Mouse (Mus musculus) midbrain, postnatal 0 days (tissue): ENCODE data around the gene Nol10. TPM values are rescaled to one million over a fixed set of nuclear protein-coding genes. Genes with fewer than 3 reads are reported as not detected.
"Not testable (repeated sequence)": the region's sequence is repeated elsewhere in the genome, so short reads cannot be mapped to it uniquely, and the experiment has no call there.

Experiments used
- ATAC-seq: fragments of 200-750 bp; cut with Nextera tagmentation; 2 replicates; pipeline ENCODE4 v1.8.0; 2017; ENCODE audit warnings: moderate number of reproducible peaks, mild to moderate bottlenecking, moderate TSS enrichment, moderate library complexity; ENCODE audit not compliant: low FRiP score
- DNase-seq: peaks from one replicate; pipeline ENCODE4 v3.0.0-alpha.2; 2015; ENCODE audit warnings: low spot score
- H3K27ac ChIP-seq: fragments of 300-500 bp; sonication (generic); 2 replicates; pipeline ENCODE4 v1.5.1; 2014; ENCODE audit warnings: low read depth, mild to moderate bottlenecking, low read length, mixed read lengths
- H3K27me3 ChIP-seq: fragments of 300-500 bp; sonication (generic); 2 replicates; pipeline ENCODE4 v1.6.1; 2014; ENCODE audit warnings: low read length, control low read depth, mixed read lengths; ENCODE audit not compliant: insufficient read depth
- H3K36me3 ChIP-seq: fragments of 300-500 bp; sonication (generic); 2 replicates; pipeline ENCODE4 v1.6.1; 2014; ENCODE audit warnings: low read length, control low read depth, mixed read lengths; ENCODE audit not compliant: insufficient read depth
- H3K4me1 ChIP-seq: fragments of 300-500 bp; sonication (generic); 2 replicates; pipeline ENCODE4 v1.6.1; 2014; ENCODE audit warnings: mild to moderate bottlenecking, control low read depth, antibody characterized with exemption, low read length, mixed read lengths; ENCODE audit not compliant: insufficient read depth
- H3K4me2 ChIP-seq: fragments of 300-500 bp; sonication (generic); 2 replicates; pipeline ENCODE4 v1.6.1; 2014; ENCODE audit warnings: low read depth, mild to moderate bottlenecking, low read length, mixed read lengths; ENCODE audit not compliant: poor library complexity, severe bottlenecking
- H3K4me3 ChIP-seq: fragments of 300-500 bp; sonication (generic); 2 replicates; pipeline ENCODE4 v1.5.1; 2014; ENCODE audit warnings: low read depth, mild to moderate bottlenecking, low read length, moderate library complexity
- H3K9ac ChIP-seq: fragments of 300-500 bp; sonication (generic); replicated peaks from 2 replicates; pipeline ENCODE4 v1.6.1; 2014; ENCODE audit warnings: mild to moderate bottlenecking, low read length, moderate library complexity, mixed read lengths; ENCODE audit not compliant: poor library complexity, severe bottlenecking
- H3K9me3 ChIP-seq: fragments of 300-500 bp; sonication (generic); 2 replicates; pipeline ENCODE4 v1.6.1; 2016; ENCODE audit warnings: low read length, control low read depth
- CTCF ChIP-seq: IDR thresholded peaks from 2 replicates; pipeline ENCODE4 v1.5.1; 2016; ENCODE audit warnings: antibody characterized with exemption, mild to moderate bottlenecking
- WGBS: fragments of 180-500 bp; shearing (Covaris S2); extraction: QIAGEN DNeasy Blood & Tissue Kit; methylation state at CpG from one replicate; pipeline ENCODE4 v1.1.7; 2014; 5-methylcytosine and 5-hydroxymethylcytosine counted together
- polyA plus RNA-seq: library from polyadenylated mRNA; unstranded; fragments of >200 nt; fragmentation: Nextera tagmentation; extraction: Ambion mirVana; gene quantifications from 2 replicates; pipeline ENCODE4 v1.2.1, GENCODE M21; 2015
- total RNA-seq: library from RNA; depleted of rRNA; stranded (reverse); fragments of >200 nt; gene quantifications from 2 replicates; pipeline ENCODE4 v1.2.3, GENCODE M21; 2014

Nol10 gene
- total and polyA plus RNA-seq, 2 experiments from 2014 or later = 6.5 to 11.8 TPM

- no peak for DNase-seq
- no peaks in the 10 kb centered on the region for H3K36me3 ChIP-seq
- no peak overlapping the region for H3K4me2 ChIP-seq
- no peak overlapping the region for H3K9ac ChIP-seq
- no peaks in the 10 kb centered on the region for H3K4me1 ChIP-seq
- H3K9me3 ChIP-seq = no peaks in the 10 kb centered on the region
- no peak overlapping the region for H3K27ac ChIP-seq
- no peaks in the 10 kb centered on the region for H3K27me3 ChIP-seq
- WGBS = 85% methylated on average over 4 of the region's 4 CpGs
- no peak for ATAC-seq
- H3K4me3 ChIP-seq = no peak overlapping the region
- TF ChIP-seq CTCF = no peak
Observed at GRCm38 (mm10) chr12:17449661-17450091, 101.4 kb downstream of the Nol10 start.

DNA sequence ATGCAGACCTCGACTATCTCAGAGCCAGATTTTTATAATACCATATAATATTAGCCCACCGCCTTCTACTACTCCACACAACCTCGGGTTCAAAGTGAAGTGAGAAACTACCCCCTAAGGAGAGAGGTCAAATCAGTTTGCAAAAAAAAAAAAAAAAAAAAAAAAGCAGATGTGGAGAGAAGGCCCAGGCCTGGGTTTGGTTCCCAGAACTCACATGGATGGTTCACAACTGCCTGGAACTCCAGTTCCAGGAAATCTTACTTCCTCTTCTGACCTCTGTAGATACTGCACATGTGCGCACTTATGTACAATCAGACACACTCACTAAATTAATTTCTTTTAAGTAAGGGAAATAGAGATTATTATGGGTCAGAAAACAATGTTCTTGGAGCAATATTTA, 102.2 kb downstream of the Nol10 start:
- TF ChIP-seq CTCF = no peak

GRCm38 (mm10) chr12:17450908-17451307, 102.7 kb downstream of the Nol10 start:
- WGBS = 73% methylated on average over 4 of the region's 4 CpGs
- Histone ChIP-seq H3K4me1 (no peaks in the 10 kb centered on the region), H3K27ac (no peak overlapping the region), H3K36me3 (no peaks in the 10 kb centered on the region), H3K27me3 (no peaks in the 10 kb centered on the region), H3K4me2 (no peak overlapping the region), H3K9ac (no peak overlapping the region), H3K9me3 (no peaks in the 10 kb centered on the region), H3K4me3 (no peak overlapping the region)
- ATAC-seq (no peak), DNase-seq (no peak)
- TF ChIP-seq CTCF = no peak

More for the DNA sequence above, 102.2 kb downstream of the Nol10 start:
- H3K4me1 ChIP-seq = no peaks in the 10 kb centered on the region
- H3K9ac ChIP-seq = no peak overlapping the region
- ATAC-seq = no peak
- H3K4me3 ChIP-seq = no peak overlapping the region
- H3K9me3 ChIP-seq = no peaks in the 10 kb centered on the region
- no peak overlapping the region for H3K4me2 ChIP-seq
- no peaks in the 10 kb centered on the region for H3K27me3 ChIP-seq
- no peak for DNase-seq
- WGBS = 81% methylated on average over 4 of the region's 4 CpGs
- H3K27ac ChIP-seq = no peak overlapping the region
- no peaks in the 10 kb centered on the region for H3K36me3 ChIP-seq

DNA sequence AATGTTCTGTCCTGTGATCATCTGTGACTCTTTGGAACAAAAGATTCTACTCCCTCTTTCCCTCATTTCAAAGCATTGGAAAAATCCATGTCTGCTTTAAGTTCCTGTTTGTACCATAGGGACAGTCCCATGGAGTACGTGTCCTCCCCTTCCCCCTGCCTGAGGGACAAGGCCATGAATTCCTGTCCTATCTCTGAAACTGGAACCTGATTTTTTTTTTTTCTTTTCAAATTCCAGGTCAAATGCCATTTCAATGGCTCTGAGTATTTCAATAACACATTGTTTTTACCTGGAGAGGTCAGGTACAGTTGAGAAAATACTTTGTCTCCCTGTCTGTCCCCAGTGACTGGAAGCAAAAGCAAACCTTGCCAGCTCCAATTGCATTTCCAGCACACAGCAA, 104.0 kb downstream of the Nol10 start:
- Histone ChIP-seq H3K4me3 (no peak overlapping the region), H3K4me1 (no peaks in the 10 kb centered on the region), H3K9me3 (no peaks in the 10 kb centered on the region), H3K9ac (no peak overlapping the region), H3K27me3 (no peaks in the 10 kb centered on the region), H3K36me3 (no peaks in the 10 kb centered on the region), H3K4me2 (no peak overlapping the region), H3K27ac (no peak overlapping the region)
- ATAC-seq = no peak
- no peak for DNase-seq
- 81% methylated on average over 1 of the region's 1 CpGs for WGBS
- no peak for TF ChIP-seq CTCF

DNA sequence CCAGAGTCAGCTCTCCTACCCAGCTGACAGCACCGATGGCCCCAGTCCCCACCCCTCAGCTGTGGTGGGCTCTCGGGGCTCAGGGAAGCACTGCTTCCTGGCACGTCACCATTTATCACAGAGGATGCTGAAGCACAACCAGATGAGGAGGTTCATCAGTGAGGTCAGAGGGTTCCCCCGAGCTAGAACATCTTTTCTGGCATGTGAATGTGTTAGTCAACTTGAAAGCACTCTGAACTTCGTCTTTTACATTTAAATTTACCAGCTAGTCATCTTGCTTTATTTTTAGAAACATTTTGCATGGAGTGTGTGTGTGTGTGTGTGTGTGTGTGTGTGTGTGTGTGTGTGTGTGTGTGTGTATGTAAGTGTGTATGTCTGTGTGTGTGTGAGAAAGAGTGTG, 105.7 kb downstream of the Nol10 start:
- Histone ChIP-seq H3K27me3 (no peaks in the 10 kb centered on the region), H3K4me3 (no peak overlapping the region), H3K4me2 (no peak overlapping the region), H3K36me3 (no peaks in the 10 kb centered on the region), H3K9me3 (no peaks in the 10 kb centered on the region), H3K4me1 (no peaks in the 10 kb centered on the region), H3K27ac (no peak overlapping the region), H3K9ac (no peak overlapping the region)
- DNase-seq (no peak), ATAC-seq (no peak)
- WGBS = 64% methylated on average over 5 of the region's 5 CpGs
- no peak for TF ChIP-seq CTCF

GRCm38 (mm10) chr12:17455096-17455495, 106.8 kb downstream of the Nol10 start:
- H3K36me3 ChIP-seq = no peaks in the 10 kb centered on the region
- no peak for TF ChIP-seq CTCF
- DNase-seq (no peak), ATAC-seq (no peak)
- no peaks in the 10 kb centered on the region for H3K4me1 ChIP-seq
- no peak overlapping the region for H3K4me2 ChIP-seq
- no peak overlapping the region for H3K9ac ChIP-seq
- 90% methylated on average over 5 of the region's 5 CpGs for WGBS
- no peak overlapping the region for H3K27ac ChIP-seq
- H3K27me3 ChIP-seq = no peaks in the 10 kb centered on the region
- no peak overlapping the region for H3K4me3 ChIP-seq
- no peaks in the 10 kb centered on the region for H3K9me3 ChIP-seq

DNA sequence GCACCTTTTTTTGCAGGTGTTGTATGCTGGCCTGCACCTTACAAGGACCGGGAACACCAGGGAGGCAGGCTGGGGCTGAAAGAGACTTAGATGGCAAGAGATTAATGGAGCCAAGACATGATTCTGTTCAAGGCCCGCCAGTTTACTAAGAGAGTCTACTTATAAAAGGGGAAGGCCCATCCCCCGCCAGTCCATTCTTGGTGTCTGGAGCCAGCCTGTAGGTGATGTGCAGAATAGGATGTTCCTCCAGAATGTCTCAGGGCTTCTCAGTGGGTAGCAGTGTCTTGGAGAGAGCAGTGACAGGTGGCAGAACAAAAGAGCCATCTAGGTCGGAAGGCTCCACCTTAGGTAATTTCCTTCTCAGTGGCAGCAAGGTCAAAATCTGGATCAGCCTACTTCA, 111.0 kb downstream of the Nol10 start:
- 90% methylated on average over 4 of the region's 4 CpGs for WGBS
- H3K4me3 ChIP-seq, H3K27ac ChIP-seq, H3K9me3 ChIP-seq, H3K9ac ChIP-seq, H3K36me3 ChIP-seq, H3K4me2 ChIP-seq, ATAC-seq, DNase-seq, H3K4me1 ChIP-seq, H3K27me3 ChIP-seq: not testable (repeated sequence)
